Mouse (Mus musculus) myocyte (in vitro differentiated cells): Measurements from ENCODE around the gene Hist1h4d. TPM values are rescaled to one million over a fixed set of nuclear protein-coding genes. Genes with fewer than 3 reads are reported as not detected.
"Not testable (repeated sequence)": the region's sequence is repeated elsewhere in the genome, so short reads cannot be mapped to it uniquely, and the experiment has no call there.

Experiments used
- H3K27me3 ChIP-seq: one replicate; pipeline ENCODE4 v1.6.1; 2011; ENCODE audit not compliant: control insufficient read depth, insufficient read depth, insufficient read length
- H3K36me3 ChIP-seq: one replicate; pipeline ENCODE4 v1.6.1; 2011; ENCODE audit not compliant: control insufficient read depth, insufficient read depth
- H3K4me2 ChIP-seq: one replicate; pipeline ENCODE4 v1.6.1; 2011; ENCODE audit warnings: low read depth, control low read depth
- H3K4me3 ChIP-seq: one replicate; pipeline ENCODE4 v1.5.1; 2011; ENCODE audit warnings: mild to moderate bottlenecking, control low read depth, moderate library complexity
- H3K79me2 ChIP-seq: one replicate; pipeline ENCODE4 v1.6.1; 2011; ENCODE audit not compliant: control insufficient read depth, insufficient read depth
- H3ac ChIP-seq: one replicate; pipeline ENCODE4 v1.6.1; 2011; ENCODE audit not compliant: control insufficient read depth, insufficient read length
- CEBPB ChIP-seq: IDR thresholded peaks from 2 replicates; pipeline ENCODE4 v1.6.1; 2011; ENCODE audit warnings: mild to moderate bottlenecking, moderate library complexity; ENCODE audit not compliant: poor library complexity, insufficient read depth, severe bottlenecking
- E2F4 ChIP-seq: IDR thresholded peaks from one replicate; pipeline ENCODE4 v1.6.1; 2011; ENCODE audit warnings: mild to moderate bottlenecking, control low read depth, moderate library complexity; ENCODE audit not compliant: insufficient read depth
- MYOD1 ChIP-seq, 3 experiments: IDR thresholded peaks; one replicate each; pipeline ENCODE4 v1.6.1; 2011; ENCODE audit warnings: control low read depth in 2 of 3, low read depth in 2 of 3, mild to moderate bottlenecking in 2 of 3, moderate library complexity in 1 of 3; ENCODE audit not compliant: insufficient read length in 2 of 3, control insufficient read depth in 1 of 3
- MYOG ChIP-seq, 3 experiments: IDR thresholded peaks; one replicate each; pipeline ENCODE4 v1.6.1; 2011; ENCODE audit warnings: control low read depth in 2 of 3, low read depth in 2 of 3, mild to moderate bottlenecking in 2 of 3; ENCODE audit not compliant: insufficient read length in 2 of 3, control insufficient read depth in 1 of 3, insufficient read depth in 1 of 3
- POLR2A ChIP-seq: IDR thresholded peaks from one replicate; pipeline ENCODE4 v1.6.1; 2011; ENCODE audit warnings: low read depth, mild to moderate bottlenecking, control low read depth, moderate library complexity; ENCODE audit not compliant: insufficient read length
- POLR2AphosphoS2 ChIP-seq: IDR thresholded peaks from one replicate; pipeline ENCODE4 v1.6.1; 2011; ENCODE audit warnings: low read depth, control low read depth; ENCODE audit not compliant: insufficient read length
- REST ChIP-seq: IDR thresholded peaks from one replicate; pipeline ENCODE4 v1.6.1; 2011; ENCODE audit warnings: mild to moderate bottlenecking, control low read depth, moderate library complexity; ENCODE audit not compliant: insufficient read depth, insufficient read length
- SRF ChIP-seq: IDR thresholded peaks from one replicate; pipeline ENCODE4 v1.6.1; 2011; ENCODE audit warnings: low read depth; ENCODE audit not compliant: control insufficient read depth, insufficient read length
- TCF3 ChIP-seq: IDR thresholded peaks from one replicate; pipeline ENCODE4 v1.6.1; 2011; ENCODE audit warnings: low read depth, control low read depth; ENCODE audit not compliant: insufficient read length
- USF1 ChIP-seq: IDR thresholded peaks from one replicate; pipeline ENCODE4 v1.6.1; 2011; ENCODE audit warnings: low read depth, mild to moderate bottlenecking, control low read depth, moderate library complexity
- polyA plus RNA-seq: library from polyadenylated mRNA; unstranded; fragments of >200 nt; fragmentation: generic; extraction: Trizol; gene quantifications from one replicate; pipeline ENCODE4 v1.2.1, GENCODE M21; 2012; ENCODE audit warnings: missing spikeins

The Hist1h4d gene
- polyA plus RNA-seq, 1 experiment, result 1.8 TPM

- peak overlapping the region; percentile 38 for H3K4me2 ChIP-seq
These were observed 39.9 kb upstream of the Hist1h4d start for GRCm38 (mm10) chr13:23541497-23541896.

GRCm38 (mm10) chr13:23542225-23542980 is 39.0 kb upstream of the Hist1h4d start:
- not testable (repeated sequence) for H3K36me3 ChIP-seq, H3K27me3 ChIP-seq, H3K79me2 ChIP-seq, H3ac ChIP-seq
- H3K4me3 ChIP-seq, result peak overlapping the region; percentile 37
- peak overlapping the region; percentile 91 for H3K4me2 ChIP-seq

More at GRCm38 (mm10) chr13:23541497-23541896, 39.9 kb upstream of the Hist1h4d start:
- Histone ChIP-seq H3K79me2 (peaks cover 6% of the 10 kb centered on the region), H3ac (no peak overlapping the region), H3K36me3 (no peaks in the 10 kb centered on the region), H3K27me3 (no peaks in the 10 kb centered on the region), H3K4me3 (peak overlapping the region; percentile 37)
- TF ChIP-seq MYOD1 (IDR thresholded peaks at IDR 0.05; ENCODE audit: control insufficient read depth in 1 of 3, insufficient read length in 2 of 3, low read depth in 2 of 3), result no peak
- no peak for TF ChIP-seq CEBPB
- no peak for TF ChIP-seq REST
- no peak for TF ChIP-seq SRF
- TF ChIP-seq USF1, result no peak

DNA sequence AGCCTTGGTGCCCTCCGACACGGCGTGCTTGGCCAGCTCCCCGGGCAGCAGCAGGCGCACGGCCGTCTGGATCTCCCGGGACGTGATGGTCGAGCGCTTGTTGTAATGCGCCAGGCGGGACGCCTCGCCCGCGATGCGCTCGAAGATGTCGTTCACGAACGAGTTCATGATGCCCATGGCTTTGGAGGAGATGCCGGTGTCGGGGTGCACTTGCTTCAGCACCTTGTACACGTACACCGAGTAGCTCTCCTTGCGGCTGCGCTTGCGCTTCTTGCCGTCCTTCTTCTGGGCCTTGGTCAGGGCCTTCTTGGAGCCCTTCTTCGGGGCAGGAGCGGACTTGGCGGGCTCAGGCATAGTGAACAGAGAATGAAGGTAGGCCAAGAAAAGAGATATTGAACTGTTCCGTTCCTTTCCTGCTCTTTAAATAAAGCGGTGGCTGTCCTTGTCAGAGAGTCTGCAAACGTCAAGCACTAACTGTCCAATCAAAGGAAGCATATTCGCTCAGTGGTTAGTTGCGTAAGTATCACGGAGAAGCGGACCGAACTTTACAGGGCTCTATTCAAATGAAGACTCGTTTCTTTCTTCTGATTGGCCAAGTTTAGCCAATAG is 38.3 kb upstream of the Hist1h4d start, which contains the start of gene Hist1h2bh:
TSS of gene Hist1h2bh (minus strand) at position 394 of the 609 bp plus-strand sequence.
- not testable (repeated sequence) for H3ac ChIP-seq, H3K79me2 ChIP-seq, H3K36me3 ChIP-seq, H3K27me3 ChIP-seq
- peak within 1 kb of the TSS; percentile 37 for H3K4me3 ChIP-seq
- H3K4me2 ChIP-seq, result peak within 1 kb of the TSS; percentile 91
- peak; percentile 91 for TF ChIP-seq POLR2AphosphoS2
- peak; percentile 95 for TF ChIP-seq CEBPB
- TF ChIP-seq POLR2A, result peak; percentile 65
- peak; percentile 68 for TF ChIP-seq E2F4

DNA sequence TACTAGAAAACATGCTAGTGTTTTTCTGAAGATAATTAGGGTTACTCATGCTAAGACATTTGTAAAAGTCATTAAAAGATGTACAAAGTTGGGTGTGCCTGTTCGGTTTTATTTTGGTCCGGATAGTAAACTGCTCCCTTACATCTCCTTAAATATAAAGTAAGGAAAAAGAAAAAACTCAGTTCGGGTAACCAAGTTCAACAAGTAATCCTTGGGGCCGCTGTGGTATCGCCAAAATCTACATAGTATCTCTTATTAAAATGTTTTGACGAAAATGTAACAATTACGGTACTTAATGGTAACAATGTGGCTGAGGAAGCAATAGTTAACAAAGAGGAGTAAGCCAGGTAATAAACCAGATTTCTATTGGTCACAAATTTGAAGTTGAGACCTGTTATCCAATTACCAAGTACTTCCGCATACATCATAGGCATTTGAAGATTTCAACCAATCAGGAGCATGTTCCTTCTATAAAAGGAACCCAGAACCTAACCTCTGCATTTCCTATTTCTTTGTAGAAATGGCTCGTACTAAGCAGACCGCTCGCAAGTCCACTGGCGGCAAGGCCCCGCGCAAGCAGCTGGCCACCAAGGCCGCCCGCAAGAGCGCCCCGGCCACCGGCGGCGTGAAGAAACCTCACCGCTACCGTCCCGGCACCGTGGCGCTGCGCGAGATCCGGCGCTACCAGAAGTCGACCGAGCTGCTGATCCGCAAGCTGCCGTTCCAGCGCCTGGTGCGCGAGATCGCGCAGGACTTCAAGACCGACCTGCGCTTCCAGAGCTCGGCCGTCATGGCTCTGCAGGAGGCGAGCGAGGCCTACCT is 37.2 kb upstream of the Hist1h4d start, which contains the start of gene Hist1h3f:
TSS of gene Hist1h3f (plus strand) at position 88 of the 822 bp plus-strand sequence.
- TF ChIP-seq POLR2AphosphoS2 (peak; percentile 83), MYOG (IDR thresholded peaks at IDR 0.05; ENCODE audit: control insufficient read depth in 1 of 3, insufficient read depth in 1 of 3, insufficient read length in 2 of 3, low read depth in 2 of 3) (peak in 1 of 3 experiments; percentile 22), POLR2A (peak; percentile 77), CEBPB (no peak)
- H3K4me2 ChIP-seq, result peak within 1 kb of the TSS; percentile 91
- H3K27me3 ChIP-seq, result no peaks in the 10 kb centered on the region
- H3K4me3 ChIP-seq, result peak within 1 kb of the TSS; percentile 37
- H3K36me3 ChIP-seq, result no peaks in the 10 kb centered on the region
- peaks cover 6% of the 10 kb centered on the region for H3K79me2 ChIP-seq
- no peak within 1 kb of the TSS for H3ac ChIP-seq

- not testable (repeated sequence) for H3K27me3 ChIP-seq, H3K36me3 ChIP-seq, H3ac ChIP-seq, H3K79me2 ChIP-seq
- peak overlapping the region; percentile 42 for H3K4me2 ChIP-seq
- H3K4me3 ChIP-seq, result peak overlapping the region; percentile 37
These were observed 36.6 kb upstream of the Hist1h4d start for GRCm38 (mm10) chr13:23544787-23545120.

DNA sequence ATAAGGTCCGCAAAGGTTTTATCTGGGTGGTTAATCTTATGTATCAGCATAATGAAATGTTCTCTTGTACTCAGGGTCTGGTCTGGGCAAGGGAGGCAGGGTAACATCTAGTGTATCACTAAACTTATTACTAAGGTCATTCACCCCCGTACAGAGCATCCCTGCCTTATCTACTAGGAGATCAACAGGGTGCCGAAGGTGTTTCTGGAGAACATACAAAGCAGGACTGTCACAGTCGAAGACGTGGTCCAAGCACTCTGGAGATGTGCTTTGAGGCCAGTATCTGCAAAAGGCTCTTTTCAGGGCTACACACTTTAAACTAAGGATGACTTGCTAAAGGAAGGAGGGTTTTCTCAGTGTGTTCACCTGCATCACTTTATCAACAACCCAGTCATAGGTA is 34.7 kb upstream of the Hist1h4d start:
- peaks cover 4% of the 10 kb centered on the region for H3K79me2 ChIP-seq
- TF ChIP-seq CEBPB, result no peak
- no peak for TF ChIP-seq MYOG (IDR thresholded peaks at IDR 0.05; ENCODE audit: control insufficient read depth in 1 of 3, insufficient read depth in 1 of 3, insufficient read length in 2 of 3, low read depth in 2 of 3)
- TF ChIP-seq MYOD1 (IDR thresholded peaks at IDR 0.05; ENCODE audit: control insufficient read depth in 1 of 3, insufficient read length in 2 of 3, low read depth in 2 of 3), result no peak
- no peak for TF ChIP-seq TCF3
- TF ChIP-seq SRF, result no peak
- no peak for TF ChIP-seq POLR2AphosphoS2
- no peak for TF ChIP-seq E2F4
- no peak for TF ChIP-seq POLR2A
- no peaks in the 10 kb centered on the region for H3K36me3 ChIP-seq
- H3ac ChIP-seq, result no peak overlapping the region
- no peak overlapping the region for H3K4me3 ChIP-seq
- H3K4me2 ChIP-seq, result no peak overlapping the region
- H3K27me3 ChIP-seq, result no peaks in the 10 kb centered on the region
